Mouse (Mus musculus) activated CD4-positive, CD25-positive, alpha-beta regulatory T cell, adult 9 weeks (primary cell): ENCODE results near the gene Mroh7. TPM values are rescaled to one million over a fixed set of nuclear protein-coding genes. Genes with fewer than 3 reads are reported as not detected.

Source experiments
- polyA plus RNA-seq: library from polyadenylated mRNA; unstranded; fragments of 100-300 nt; shearing (Covaris generic); gene quantifications from one replicate; pipeline ENCODE4 v1.2.1, GENCODE M21; 2017

Mroh7 gene
- not detected for polyA plus RNA-seq

DNA sequence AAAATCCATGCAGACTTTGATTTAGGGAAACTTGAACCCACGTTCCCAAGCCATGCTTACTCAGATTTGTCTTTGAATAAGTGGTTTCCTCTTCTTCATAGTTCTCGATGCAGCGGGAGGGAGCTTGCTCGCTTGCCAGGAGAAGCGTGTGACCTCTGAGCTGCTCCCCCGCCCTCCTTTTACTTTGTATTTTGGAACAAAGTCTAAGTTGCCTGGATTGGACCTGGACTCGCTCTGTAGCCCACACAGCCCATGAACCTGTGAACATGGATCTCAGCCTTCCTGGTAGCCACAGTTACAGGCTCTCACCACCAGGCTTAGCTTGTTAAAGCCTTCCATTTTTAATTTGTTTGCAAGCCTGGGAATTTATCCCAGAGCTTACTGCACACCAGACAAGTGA, at the start of gene Mroh7:
TSS of gene Mroh7 (minus strand) at position 112 of the 400 bp plus-strand sequence.

DNA sequence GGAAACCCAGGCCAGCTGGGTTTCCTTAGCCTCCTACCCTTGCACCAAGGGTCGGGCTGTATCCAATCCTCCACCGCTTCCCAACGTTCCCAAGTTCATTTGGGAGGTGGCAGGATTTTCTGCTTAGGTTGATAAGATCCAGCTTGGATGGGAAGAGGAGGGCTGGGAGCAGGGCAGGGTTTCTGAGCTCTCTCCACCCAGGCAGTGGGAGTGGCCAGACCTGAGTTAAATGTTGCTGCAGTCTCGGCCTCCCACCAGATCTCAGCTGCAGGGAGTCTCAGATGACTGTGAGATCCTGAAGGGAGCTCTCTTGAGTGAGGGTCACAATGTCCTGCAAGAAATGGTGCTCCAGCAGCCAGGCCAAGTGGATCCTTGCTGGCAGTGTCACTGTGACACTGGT, 2.9 kb upstream of the Mroh7 start, which contains the start of gene Fam151a:
TSS of gene Fam151a (plus strand) at position 254 of the 400 bp plus-strand sequence.

DNA sequence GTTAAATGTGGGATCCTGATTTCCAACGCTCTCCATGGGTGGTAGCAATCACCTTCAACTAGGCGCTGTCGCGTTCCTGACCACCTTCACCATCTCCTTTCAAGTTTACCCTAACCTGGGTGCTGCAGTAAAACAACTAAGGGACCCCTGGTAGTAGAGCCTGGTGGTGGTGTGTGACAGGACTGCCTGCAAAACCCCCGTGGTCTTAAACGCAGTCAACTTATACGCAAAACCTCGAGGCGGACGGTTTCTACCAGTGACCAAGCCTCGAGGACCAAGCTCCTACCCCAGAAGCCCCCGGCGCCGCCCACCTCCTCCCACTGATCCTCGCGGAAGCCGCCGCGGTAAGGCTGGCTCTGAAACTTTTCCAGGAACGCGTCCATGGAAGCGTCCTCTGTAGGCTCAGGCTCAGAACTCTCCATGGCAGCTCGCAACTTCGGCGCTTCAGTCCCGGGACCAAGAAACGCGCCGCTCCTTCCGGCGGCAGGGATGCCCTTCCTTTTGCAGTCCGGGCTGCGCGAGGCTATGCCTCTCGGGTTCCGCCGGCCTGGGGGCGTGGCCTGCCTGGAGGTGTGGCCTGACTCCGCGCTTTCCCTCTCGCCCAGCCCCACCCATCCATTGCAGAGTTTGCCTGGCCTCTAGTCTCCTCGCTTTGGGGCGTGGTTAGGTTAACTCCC, 52.1 kb downstream of the Mroh7 start, which contains the start of gene Ttc4:
TSS of gene Ttc4 (minus strand) at position 503 of the 677 bp plus-strand sequence.

DNA sequence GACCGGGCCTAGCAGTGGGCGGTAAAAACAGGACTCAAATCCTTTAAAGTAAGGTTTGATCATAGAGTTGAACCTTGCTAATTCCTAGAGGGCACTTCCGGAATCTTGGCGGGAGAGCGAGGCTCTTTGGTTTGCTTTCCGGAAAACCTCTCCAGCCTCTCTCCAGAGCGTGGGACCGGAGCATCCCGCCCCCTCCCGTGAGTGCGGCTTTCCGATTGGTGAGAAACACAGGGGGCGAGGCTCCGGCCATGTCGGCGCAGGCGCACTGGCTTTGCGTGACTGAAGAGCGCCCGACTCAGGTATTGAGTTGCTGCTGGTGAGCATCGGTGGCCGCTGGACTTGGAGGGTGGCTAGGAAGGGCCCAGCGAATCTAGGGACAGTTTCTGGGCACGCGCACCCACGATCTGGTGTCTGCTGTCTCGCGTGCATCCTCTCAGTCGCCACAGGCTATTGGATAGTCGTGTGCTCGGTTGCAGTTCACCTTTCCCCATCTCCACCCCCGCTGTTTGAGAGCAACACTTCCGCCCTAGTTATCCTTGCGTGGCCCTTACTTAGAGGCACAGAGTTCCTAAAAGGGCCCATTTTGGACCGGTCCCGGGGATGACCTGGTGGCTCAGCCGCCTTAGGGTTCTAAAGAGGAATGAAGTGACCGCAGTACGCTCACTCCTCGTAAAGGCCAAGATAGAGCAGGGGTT, 79.7 kb downstream of the Mroh7 start, which contains the start of gene Pars2:
TSS of gene Pars2 (plus strand) at position 237 of the 695 bp plus-strand sequence.

Other genes with a start within 250 kb of the Mroh7 start
- gene Bsnd, start 238.6 kb downstream of the Mroh7 start, polyA plus RNA-seq, result not detected
- gene Dhcr24, start 169.9 kb downstream of the Mroh7 start, polyA plus RNA-seq, result 1.7 TPM
- gene Lexm, start 113.7 kb downstream of the Mroh7 start, polyA plus RNA-seq, result not detected
- gene Ttc22, start 108.5 kb downstream of the Mroh7 start, polyA plus RNA-seq, result not detected
- gene Pars2, start 79.9 kb downstream of the Mroh7 start, polyA plus RNA-seq, result 13.8 TPM
- gene Ttc4, start 52.0 kb downstream of the Mroh7 start, polyA plus RNA-seq, result 77.7 TPM
- not detected for gene Fam151a, start 3.0 kb upstream of the Mroh7 start, polyA plus RNA-seq
- 20.2 TPM for gene Acot11, start 74.1 kb upstream of the Mroh7 start, polyA plus RNA-seq
- 23.4 TPM for gene Ssbp3, start 179.8 kb upstream of the Mroh7 start, polyA plus RNA-seq